Mouse (Mus musculus): ENCODE data around the gene Fut7.

DNA sequence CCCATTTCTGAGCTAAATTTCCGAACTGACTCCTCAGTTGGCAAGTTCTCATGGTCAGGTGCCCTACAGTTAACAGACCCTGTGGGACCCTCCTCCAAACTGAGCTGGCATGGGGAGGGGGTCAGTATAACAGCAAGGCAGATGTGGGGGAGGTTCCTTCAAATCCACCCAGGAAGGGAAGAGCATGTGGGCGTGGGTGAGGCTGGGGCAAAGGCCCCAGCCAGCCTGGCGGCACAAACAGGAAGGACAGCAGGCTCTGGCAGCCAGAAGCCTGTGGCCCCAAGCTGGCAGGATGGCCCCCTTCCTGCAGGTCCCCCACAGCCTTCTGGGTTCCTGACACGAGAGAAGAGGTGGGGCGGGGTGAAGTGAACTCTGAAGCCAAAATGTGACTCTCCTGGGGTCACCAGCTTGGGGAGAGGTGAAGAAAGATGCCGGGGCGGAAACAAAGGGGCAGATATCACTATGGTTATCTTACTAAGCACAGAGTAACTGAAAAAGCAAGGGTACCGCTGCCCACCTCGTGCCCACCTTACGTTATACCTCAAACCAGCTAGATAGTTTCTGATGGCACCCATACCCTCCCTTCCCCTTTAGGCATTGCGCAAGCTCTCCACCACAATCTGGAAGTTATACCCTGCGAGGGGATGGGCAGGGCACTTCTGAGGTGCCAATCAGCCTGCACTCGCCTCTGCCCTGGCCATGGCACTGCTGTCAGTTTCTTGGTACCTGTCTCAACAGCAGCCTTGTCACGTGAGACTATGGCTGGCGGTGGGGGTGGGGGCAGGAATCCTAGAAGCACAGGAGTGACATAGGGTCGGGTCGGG lies at the start of gene Fut7:
- TF ChIP-seq CTCF (IDR thresholded peaks at IDR 0.05; ENCODE audit: low read depth, low read length) (no peak), POLR2A (IDR thresholded peaks at IDR 0.05; ENCODE audit: borderline replicate concordance, low read depth, low read length) (no peak; the same call in 1 of the 2 replicates)

Measured in bone marrow macrophage, adult 2 months (primary cell).